Mouse (Mus musculus): ENCODE measurements around the gene Acsl1.

GRCm38 (mm10) chr8:46458215-46458811 is 12.5 kb upstream of the Acsl1 start:
- TF ChIP-seq POLR2A (IDR thresholded peaks at IDR 0.05; ENCODE audit: borderline replicate concordance, control insufficient read depth, low read depth, low read length) (no peak), CTCF (IDR thresholded peaks at IDR 0.05; ENCODE audit: control insufficient read depth, insufficient read depth, low read length) (no peak)

Measured in bone marrow, adult 2 months (tissue).